Mouse (Mus musculus): ENCODE results near the gene Kpnb1. TPM values are rescaled to one million over a fixed set of nuclear protein-coding genes. Genes with fewer than 3 reads are reported as not detected.

The Kpnb1 gene
- total RNA-seq, 4 experiments from 2014 or later, result 114 to 121 (median 120) TPM

DNA sequence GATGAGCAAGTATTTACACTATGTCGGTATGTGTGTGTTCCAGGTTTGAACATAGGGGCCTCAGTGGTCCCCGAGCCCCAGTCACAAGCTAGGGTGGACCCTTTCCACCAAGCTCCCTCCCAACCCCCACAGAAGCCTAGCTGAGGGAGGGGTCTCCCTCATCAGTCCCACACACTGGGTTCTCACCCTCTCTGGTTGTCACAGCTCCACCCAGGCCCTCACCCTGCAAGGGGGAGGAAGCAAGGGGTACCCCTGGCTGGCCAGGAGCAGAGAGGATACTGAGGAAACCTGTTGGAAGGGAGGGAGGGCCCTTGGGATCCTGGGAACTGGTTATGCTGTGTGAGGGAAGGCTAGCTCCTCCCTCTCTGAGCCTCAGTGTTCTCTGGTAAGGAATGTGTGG lies 42.4 kb downstream of the Kpnb1 start:
- DNase-seq (ENCODE audit: low spot score in 2 of 2), result no peak

GRCm38 (mm10) chr11:97143196-97143900 lies 44.3 kb downstream of the Kpnb1 start:
- DNase-seq (ENCODE audit: low spot score in 2 of 2), result no peak

GRCm38 (mm10) chr11:97142159-97142608 lies 45.5 kb downstream of the Kpnb1 start:
- no peak for DNase-seq (ENCODE audit: low spot score in 2 of 2)

DNA sequence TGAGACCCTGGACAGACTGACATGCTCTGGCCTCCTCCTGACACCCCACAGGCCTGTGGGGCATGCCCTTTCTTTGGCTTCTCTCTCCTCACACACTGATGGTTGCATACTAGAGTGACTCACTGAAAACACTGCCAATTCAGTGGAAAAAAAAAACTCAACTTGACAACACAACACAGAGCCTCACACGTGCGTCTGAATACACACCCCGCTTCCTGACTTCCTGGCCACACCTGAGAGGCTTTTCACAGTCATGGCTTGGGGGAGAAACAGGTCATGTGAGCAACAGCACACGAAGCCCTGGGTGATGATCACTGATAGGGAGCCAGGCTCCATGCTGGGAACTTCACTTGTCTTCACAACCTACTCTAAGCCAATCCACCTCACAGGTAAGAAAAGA lies 46.9 kb downstream of the Kpnb1 start:
- no peak for DNase-seq (ENCODE audit: low spot score in 2 of 2)

DNA sequence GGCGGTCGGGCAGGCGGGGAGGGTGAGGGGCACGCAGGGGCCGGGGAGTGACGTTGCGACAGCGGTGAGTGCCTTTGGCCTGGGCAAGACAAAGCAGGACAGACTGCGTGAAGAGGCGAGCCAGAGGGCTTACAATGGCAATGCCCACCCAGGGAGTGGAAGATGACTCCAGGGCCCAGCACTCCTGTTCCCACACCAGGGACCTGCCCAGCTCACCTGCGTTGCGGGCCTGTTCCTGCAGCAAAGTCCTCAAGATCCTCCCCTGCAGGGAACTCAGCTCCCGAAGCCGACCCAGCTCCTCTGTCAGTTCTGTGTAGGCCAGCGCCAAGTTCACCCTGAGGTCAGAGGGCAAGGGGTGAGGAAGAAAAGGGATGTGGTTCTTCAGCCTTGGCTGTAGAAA lies 48.4 kb downstream of the Kpnb1 start:
- no peak for DNase-seq (ENCODE audit: low spot score in 2 of 2)

DNA sequence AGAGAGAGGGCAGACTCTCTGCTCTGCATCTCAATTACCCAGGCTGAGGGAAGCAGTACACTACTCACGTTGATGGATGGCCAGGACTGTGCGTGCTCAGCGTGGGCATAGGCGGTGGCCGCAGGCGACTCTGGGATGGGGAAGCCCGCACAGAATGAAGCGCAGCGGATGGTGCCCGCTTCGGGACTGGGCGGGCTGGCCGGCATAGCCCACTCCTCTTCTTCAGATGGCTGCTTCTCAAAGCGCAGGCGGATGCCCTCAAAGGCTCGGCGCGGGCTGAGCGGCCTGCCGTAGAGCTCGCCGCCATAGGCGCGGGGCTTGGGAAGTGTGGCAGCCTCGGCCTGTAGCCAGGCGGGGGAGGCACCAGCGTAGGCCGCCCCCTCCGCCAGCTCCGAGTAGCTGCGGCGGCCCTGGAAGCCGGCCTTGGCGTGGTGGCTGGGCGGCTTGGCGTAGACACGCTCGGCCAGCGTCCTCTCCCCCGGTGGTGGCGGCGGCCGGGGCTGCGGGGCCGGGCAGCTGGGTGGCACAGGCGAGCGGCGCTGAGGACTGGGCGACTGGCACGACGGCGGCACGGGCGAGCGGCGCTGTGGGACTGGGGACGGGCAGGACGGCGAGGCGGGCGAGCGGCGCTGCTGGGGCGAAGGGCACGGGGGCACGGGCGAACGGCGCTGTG lies 49.0 kb downstream of the Kpnb1 start:
- DNase-seq (ENCODE audit: low spot score in 2 of 2), result no peak

GRCm38 (mm10) chr11:97133270-97133669 lies 54.4 kb downstream of the Kpnb1 start:
- no peak for DNase-seq (ENCODE audit: low spot score in 2 of 2)

DNA sequence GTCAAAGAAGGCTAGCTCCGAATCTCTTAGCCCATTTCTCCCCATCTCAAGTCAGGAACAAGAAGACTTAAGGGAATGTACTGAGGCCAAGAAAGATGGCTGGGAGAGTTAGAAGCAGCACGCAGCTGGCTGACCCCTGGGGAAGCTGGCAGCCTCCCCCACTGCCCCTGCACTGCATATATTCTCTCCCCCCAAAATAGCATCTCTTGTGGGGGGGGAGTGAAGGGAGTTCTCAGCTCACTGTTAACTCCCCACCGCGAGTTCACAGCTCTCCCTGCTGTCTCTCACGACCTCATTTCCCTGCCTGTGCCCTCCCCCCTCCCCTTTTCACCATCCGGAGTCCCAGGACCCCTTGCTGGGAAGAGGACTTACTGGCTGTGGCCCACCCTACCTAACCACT lies 55.5 kb downstream of the Kpnb1 start:
- no peak for DNase-seq (ENCODE audit: low spot score in 2 of 2)

DNA sequence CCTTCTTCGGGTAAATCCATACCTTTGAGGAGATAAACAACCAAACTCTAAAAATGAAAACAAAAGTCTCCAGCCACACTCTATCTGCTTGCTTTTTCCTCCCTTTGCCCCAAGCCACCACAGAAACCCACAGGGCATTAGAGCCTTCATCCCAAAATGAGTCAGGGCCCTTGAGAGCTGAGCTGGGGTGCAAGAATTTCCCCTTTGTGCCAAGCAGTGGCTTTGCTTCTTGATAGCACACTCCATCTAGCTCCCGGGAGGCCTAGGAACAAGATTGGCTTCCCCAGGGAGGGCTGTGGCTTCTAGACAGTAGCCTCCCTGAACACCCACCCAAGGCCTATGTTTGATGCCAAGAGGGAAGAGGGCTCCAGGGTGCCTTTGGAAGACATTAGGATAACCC lies 56.0 kb downstream of the Kpnb1 start:
- no peak for DNase-seq (ENCODE audit: low spot score in 2 of 2)

- no peak for DNase-seq (ENCODE audit: low spot score in 2 of 2)
Observed at GRCm38 (mm10) chr11:97130318-97130717, 57.4 kb downstream of the Kpnb1 start.

DNA sequence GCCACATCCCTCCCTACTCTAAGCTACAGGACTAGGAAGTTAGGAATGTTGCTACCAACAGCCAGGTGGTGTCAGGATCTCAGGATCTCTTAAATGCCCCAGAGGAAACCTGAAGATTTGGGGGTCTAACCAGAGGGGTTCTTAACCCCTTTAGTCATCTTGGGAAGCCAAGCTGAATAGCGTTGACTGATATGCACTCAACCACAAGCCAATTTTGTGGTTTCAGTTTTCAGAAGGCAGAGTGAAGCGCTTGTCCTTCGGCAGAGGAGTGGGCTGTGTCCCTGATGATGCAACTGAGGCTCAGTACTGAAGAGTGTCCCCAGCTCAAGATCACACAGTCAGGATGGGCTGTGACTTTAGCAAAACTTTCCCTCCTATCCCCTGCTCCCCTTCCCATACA lies 58.7 kb downstream of the Kpnb1 start:
- DNase-seq (ENCODE audit: low spot score in 2 of 2), result no peak

- DNase-seq (ENCODE audit: low spot score in 2 of 2), result no peak
Observed at GRCm38 (mm10) chr11:97127470-97128223, 60.0 kb downstream of the Kpnb1 start.

GRCm38 (mm10) chr11:97126645-97127468 lies 60.8 kb downstream of the Kpnb1 start:
- no peak for DNase-seq (ENCODE audit: low spot score in 2 of 2)

DNA sequence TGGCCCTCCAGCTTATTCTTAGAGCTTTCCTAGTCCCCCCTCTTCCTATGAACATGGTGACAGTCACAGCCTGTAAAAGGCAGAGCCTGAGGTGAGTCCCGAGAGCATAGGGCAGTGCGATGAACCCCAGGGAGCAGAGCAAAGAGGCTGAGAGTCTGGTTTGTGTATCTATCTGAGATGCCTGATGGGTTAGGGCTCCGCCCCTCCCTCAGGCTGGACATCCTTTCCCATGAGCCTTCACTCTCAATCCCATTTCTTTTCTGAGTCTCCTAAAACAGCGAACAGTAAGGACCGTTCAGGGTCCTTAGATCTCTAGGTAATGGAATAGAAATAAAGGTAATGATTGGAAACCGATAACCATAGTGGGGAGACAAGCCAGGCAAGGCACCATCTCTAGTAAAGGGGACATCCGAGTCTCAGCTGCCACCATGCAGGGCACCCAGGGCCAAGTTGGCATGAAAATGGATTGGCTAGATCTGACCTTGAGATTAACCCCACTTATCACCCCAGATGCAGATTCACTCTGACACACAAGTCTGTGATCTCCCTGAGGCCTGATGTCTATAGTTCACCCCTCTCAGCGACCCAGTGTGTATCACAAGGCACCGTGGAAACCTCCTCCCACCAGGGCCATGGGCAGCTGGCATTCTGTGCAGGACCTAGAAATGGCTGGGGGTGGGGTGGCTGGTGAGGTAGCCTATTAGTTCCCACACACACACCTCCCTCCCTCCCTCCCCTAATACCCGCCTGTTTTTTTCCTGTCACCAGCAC lies 63.2 kb downstream of the Kpnb1 start:
- DNase-seq (ENCODE audit: low spot score in 2 of 2), result no peak

DNA sequence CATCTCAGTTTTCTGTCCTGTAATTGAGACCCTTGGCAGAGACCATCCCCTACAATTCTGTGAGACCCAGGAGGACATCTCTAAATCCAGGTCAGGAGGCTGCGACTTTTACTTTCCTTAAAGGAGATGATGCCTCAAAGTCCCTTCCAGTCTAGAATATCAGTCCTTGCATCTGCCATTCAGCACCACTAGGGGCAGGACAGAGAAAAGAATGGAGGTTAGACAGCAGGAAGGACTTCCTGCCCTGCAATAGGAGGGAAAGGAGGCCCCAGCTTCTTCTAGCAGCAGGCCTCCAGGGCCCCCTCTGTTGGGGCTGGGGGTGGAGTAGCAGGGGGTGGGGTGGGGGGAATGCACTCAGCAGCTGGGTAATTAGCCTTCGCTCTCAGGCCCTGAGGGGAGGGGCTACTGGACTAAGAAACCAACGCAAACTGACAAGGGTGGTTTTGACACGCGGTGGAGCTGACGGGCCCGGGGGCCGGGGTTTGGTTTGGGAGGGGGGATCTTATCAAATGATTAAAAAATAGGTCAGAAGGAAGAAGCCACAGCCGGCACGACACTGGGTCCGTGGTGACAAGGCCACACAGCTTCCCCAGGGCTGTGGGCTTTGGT lies 64.3 kb downstream of the Kpnb1 start:
- DNase-seq (ENCODE audit: low spot score in 2 of 2), result no peak

DNA sequence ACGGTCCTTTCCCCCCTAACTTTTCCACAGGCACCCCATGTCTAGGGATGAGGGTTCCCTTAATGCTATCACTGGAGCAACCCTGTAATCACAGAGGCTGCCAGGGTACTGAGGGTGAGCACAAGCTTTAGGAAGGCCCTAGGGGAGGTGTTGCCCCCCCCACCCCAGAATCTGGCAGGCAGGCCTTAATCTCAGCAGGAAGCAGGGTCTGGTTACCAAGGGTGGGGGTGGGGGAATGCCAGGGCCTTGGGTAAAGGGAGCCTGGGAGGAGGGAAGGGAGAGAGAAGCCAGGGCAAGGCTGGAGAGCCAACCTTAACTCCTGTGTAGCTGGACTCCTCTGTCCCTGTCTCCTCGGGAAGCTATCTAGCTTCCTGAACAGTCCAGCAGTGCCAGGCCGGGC lies 67.0 kb downstream of the Kpnb1 start:
- no peak for DNase-seq (ENCODE audit: low spot score in 2 of 2)

GRCm38 (mm10) chr11:97120221-97120620 lies 67.5 kb downstream of the Kpnb1 start:
- DNase-seq (ENCODE audit: low spot score in 2 of 2), result no peak

- no peak for DNase-seq (ENCODE audit: low spot score in 2 of 2)
Observed at GRCm38 (mm10) chr11:97115797-97116196, 71.9 kb downstream of the Kpnb1 start.

DNA sequence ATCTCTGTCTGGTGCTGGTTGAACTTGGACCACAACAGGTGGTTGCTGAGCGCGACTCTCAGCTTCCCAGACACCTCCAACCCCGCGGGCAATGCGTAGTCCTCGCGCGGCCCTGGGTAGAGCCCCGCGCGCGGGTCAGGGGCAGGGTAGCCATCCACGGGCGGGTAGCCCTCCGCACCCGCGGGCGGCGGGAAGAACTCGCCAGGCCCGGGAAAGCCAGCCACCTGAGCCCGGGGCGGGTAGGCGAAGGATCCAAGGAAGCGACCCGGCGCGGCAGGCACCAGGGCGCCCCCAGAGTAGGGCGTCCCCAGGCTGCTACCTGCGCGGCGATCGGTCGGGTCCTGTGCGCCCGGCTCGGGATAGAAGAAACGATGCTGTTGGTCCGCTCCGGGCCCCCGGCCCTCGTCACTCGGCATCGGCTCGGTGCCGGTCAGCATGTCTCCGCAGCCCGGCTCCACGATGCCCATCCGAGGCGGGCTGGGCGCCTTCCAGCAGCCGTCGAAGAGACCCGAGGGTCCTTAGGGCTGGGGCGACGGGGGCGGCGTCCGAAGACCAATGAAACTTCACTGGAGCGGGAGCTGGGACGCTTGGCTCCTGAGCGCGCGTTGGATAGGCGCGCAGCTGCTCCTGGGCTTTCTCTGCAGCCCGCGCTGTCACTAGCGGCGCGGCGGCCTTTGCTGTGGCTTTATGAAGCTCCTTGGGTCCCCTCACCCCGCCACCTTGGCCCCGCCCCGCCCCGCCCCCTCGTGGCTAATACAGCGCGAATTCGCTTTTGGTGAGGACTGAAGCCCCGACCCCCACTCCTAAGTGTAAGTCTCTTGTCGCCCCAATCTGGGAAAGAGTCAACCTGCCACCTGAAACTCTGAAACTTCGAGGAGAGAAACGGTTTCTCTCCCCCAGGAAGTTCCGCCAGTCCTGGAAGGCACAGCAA lies 72.7 kb downstream of the Kpnb1 start, which contains the start of gene Tbx21:
TSS of gene Tbx21 (minus strand) at position 661 of the 931 bp plus-strand sequence.
- no peak for DNase-seq (ENCODE audit: low spot score in 2 of 2)
